Mouse (Mus musculus) bone marrow macrophage, adult 2 months (primary cell): ENCODE measurements at regions not wholly inside any gene's neighbourhood (a gene's known extent, or its start where the extent isn't known, plus 50 kb on each side); places are given as distances from the start of the nearest gene placed in this dataset.

Experiments used
- H3K27ac ChIP-seq: 2 replicates; pipeline ENCODE4 v1.5.1; 2012; ENCODE audit warnings: low read depth, low read length; ENCODE audit not compliant: insufficient read depth
- H3K4me1 ChIP-seq: 2 replicates; pipeline ENCODE4 v1.6.1; 2012; ENCODE audit warnings: low read length; ENCODE audit not compliant: control insufficient read depth, insufficient read depth
- H3K4me3 ChIP-seq: 2 replicates; pipeline ENCODE4 v1.5.1; 2012; ENCODE audit warnings: mild to moderate bottlenecking, low read length, moderate library complexity; ENCODE audit not compliant: insufficient read depth
- CTCF ChIP-seq: IDR thresholded peaks from 2 replicates; pipeline ENCODE4 v1.5.1; 2012; ENCODE audit warnings: low read depth, mild to moderate bottlenecking, low read length, moderate library complexity
- POLR2A ChIP-seq: IDR thresholded peaks from 2 replicates; pipeline ENCODE4 v1.6.1; 2012; ENCODE audit warnings: mild to moderate bottlenecking, low read depth, low read length, borderline replicate concordance

DNA sequence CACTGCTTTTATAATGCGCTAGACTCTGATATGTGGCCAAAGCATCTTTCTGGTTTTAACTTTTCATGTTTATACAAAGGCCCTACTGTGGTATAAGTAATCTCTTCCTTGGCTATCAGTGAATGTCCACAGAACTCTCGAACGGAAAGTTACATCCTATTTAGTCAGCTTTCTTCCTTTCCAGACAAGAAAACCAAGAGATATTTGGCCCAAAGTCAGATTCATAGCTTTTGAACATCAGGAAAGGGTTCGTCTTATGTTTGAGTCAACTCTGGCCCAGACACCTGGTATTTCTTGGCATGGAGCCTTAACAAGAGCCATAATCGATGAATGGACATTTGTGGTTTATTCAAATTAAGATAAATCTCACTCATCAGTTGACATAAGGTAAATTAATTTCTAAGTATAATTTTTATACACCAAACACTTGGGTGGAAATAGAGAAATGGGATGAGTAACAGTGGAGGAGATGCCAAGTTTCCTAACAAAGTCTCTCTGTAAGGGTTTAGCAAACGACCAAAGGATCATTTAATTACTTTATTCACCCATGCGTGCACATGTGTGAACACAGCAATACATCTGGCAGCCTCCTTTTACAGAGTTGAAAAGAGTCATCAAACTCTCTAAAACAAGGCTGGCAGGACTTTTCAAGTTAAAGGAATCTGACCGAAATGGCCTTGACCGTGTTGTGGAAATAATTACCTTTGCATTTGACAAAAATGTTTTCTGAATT is 287.2 kb upstream of the Rbms1 start:
- no peak overlapping the region for H3K27ac ChIP-seq
- H3K4me3 ChIP-seq, result no peak overlapping the region
- H3K4me1 ChIP-seq, result no peaks in the 10 kb centered on the region
- TF ChIP-seq CTCF (no peak), POLR2A (no peak)

DNA sequence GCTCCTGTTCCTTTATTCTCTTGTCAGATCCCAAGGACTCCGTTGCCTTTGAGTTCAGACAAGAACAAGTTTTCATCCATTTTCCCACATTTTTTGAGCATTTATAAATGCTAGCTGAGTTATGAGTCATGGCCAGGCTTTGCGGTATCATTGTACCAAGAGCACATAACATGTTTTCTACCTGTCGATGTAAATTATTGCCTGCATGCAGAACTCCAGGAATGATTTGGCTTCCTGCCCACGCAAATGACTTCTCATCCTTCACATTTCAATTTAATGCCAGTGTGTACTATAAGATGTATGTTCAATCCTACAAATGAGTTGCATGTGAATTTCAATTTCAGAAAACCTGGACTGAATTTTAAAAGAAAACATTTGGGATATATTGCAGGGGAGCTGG is 285.0 kb upstream of the Rbms1 start:
- no peak for TF ChIP-seq CTCF
- H3K4me1 ChIP-seq, result no peaks in the 10 kb centered on the region
- no peak overlapping the region for H3K27ac ChIP-seq
- H3K4me3 ChIP-seq, result no peak overlapping the region

DNA sequence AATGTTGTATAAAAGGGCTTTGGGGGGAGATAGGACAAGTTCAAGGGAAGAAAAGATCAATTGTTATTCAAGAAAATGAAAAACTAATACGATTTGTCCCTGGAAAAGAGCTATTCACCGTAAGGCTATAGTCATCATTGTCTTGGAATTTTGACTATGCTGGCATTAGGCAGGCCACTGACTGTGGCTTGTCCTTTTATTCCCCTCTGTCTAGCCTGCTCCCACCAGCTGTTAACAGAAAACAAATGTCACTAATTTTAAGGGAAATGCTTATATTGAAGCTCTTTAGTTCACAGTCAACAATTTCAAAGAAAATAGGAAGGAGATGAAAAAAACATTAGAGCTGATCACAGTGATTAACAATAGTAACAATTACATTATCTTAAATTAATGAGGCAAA is 284.3 kb upstream of the Rbms1 start:
- TF ChIP-seq POLR2A, result no peak
- TF ChIP-seq CTCF, result no peak
- H3K4me1 ChIP-seq, result no peaks in the 10 kb centered on the region
- no peak overlapping the region for H3K27ac ChIP-seq
- H3K4me3 ChIP-seq, result no peak overlapping the region

DNA sequence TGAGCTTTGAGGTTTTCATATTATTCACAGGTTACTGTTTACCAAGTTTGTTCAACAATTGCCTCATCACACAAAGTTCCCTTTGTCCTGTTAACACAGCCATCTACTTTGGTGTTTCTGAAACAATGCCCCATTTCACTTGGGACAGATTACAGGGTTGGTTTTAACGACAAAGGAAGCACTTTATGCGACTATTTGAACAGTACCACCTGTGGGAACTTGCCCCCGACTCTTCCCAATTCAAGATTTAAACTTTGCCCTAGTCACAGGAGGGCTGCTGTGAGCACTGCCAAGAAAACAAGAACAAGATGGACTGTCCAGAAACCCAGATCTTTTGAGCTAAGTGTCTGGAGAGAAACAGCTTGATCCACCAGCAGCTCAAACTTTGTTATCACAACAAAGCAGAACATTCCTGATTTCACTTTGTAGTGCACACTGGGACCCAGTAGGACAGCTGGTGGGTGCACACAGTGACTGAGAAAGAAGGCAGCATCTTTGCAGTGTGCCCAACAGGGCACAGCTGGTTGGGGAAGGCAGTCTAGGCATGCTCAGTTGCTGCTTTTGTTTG is 283.8 kb upstream of the Rbms1 start:
- no peak for TF ChIP-seq POLR2A
- TF ChIP-seq CTCF, result no peak
- H3K4me3 ChIP-seq, result no peak overlapping the region
- no peak overlapping the region for H3K27ac ChIP-seq
- no peaks in the 10 kb centered on the region for H3K4me1 ChIP-seq

DNA sequence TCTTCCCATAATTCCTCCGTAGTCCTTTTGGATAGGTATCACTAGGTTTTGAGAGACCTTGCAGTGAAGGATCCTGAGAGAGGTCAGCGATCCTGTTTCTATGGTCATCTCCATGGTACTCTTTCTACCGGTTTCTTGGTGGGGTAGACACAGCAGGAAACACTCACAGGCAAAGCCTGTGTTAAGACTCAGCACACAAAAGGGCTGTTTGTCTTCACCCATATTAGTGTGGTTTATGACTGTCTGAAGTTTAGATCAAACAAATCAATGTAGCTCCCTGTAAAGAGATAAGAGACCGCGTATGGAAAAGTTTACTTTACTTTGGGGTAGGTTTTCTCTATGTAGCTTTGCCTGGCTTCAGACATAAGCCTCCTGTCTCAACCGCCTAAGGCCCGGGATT is 282.5 kb upstream of the Rbms1 start:
- H3K4me1 ChIP-seq, result no peaks in the 10 kb centered on the region
- no peak overlapping the region for H3K4me3 ChIP-seq
- TF ChIP-seq CTCF, result no peak
- TF ChIP-seq POLR2A, result no peak
- no peak overlapping the region for H3K27ac ChIP-seq

DNA sequence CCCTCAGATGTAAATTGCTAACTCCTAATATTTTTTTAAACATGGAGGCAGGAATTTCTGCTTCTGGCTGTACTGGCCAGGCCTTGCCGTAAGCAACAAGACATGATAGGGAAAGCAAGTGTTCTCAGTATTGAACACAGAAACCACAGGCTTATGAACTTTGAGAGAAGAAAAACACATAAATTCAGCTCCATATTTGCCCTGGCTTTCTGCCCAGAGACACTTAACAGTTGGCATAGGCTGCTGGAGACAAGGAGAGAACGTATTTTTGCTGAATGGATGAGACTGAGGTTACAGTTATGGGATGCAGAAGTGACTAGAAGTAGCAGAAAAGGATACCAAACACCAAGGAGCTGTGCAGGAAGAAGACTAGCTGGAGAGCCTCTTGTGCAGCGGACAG is 258.7 kb upstream of the Rbms1 start:
- no peak for TF ChIP-seq CTCF
- no peak for TF ChIP-seq POLR2A
- no peak overlapping the region for H3K27ac ChIP-seq
- no peak overlapping the region for H3K4me3 ChIP-seq
- no peaks in the 10 kb centered on the region for H3K4me1 ChIP-seq

DNA sequence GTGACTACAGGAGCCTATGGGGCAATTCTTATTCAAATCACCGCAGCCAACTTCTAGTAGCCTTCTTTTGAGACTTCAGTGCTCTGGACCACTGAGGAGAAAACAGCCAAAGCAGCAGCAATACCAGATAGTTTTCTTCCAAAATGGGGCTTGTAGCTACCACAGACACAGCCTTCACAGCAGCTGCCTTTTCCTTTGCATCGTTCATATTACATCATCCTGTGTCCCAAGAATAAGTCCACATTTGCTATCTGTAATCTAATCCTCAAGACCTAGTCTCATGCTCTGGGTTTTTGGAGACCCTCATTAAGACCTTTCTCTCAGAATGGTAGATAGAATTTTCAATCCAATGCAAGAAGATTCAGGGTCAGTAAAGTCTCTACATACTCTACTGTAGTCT is 258.2 kb upstream of the Rbms1 start:
- no peak overlapping the region for H3K27ac ChIP-seq
- no peaks in the 10 kb centered on the region for H3K4me1 ChIP-seq

DNA sequence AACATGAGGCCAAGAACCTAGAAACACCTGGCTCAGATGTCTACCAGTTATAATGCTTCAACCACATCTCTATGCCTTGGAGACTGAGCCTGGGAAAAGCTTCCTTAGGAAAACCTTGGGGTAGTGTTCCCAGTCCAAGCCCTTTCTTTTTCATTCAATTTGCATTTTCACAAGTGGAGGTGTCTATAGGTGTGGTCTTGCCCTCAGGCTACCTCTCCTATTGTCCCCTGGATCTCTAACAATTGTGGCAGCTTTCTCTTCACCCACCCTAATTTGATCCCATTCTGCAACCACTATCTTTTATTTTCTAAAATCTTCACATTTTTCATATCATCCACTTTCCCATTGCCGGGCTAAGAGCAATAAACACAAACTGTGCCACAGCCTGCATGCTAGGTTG is 251.0 kb upstream of the Rbms1 start:
- Histone ChIP-seq H3K4me1 (no peaks in the 10 kb centered on the region), H3K4me3 (no peak overlapping the region), H3K27ac (no peak overlapping the region)
- TF ChIP-seq POLR2A (no peak), CTCF (no peak)

More for the DNA sequence above, 258.2 kb upstream of the Rbms1 start:
- no peak overlapping the region for H3K4me3 ChIP-seq
- no peak for TF ChIP-seq CTCF

DNA sequence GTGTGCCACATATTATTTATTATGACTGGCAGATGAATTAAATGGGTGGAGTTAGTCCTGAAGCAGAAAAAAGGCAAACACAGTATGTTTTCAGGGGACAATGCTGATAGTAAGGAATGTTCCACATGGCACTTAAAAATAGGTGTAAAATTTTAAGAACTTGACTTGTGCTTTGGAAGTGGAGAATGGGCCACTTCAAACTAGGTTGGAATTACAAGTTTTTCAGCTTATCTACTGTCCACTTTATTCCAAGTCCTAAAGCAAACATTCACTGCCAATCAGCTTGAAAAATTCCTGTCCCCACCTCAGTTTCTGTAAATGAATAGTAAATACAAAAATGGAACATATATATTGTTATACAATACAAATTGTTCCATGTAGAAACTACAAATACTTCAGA is 238.4 kb upstream of the Rbms1 start:
- Histone ChIP-seq H3K4me3 (no peak overlapping the region), H3K27ac (no peak overlapping the region), H3K4me1 (no peaks in the 10 kb centered on the region)
- no peak for TF ChIP-seq POLR2A
- no peak for TF ChIP-seq CTCF

DNA sequence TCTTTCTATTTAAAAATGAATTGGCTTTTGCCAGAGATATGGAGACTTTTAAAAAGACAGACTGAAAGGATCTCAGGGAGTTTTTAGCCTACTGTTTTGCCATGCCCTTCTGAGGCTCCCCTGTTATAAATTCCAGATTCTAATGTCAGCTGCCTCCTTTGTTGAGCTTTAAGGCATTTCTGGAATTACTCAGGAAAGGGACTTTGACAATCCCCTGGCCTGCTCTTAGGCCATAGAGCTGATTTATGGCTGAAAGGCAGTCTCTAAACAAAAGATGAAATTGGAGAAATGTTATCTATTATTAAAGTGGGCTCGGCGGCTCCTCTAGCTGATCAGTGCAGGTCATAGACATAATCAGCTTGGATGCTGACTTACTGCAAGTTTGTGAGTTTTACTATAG is 231.0 kb upstream of the Rbms1 start:
- no peak for TF ChIP-seq CTCF
- no peak for TF ChIP-seq POLR2A
- Histone ChIP-seq H3K27ac (no peak overlapping the region), H3K4me3 (no peak overlapping the region), H3K4me1 (no peaks in the 10 kb centered on the region)

DNA sequence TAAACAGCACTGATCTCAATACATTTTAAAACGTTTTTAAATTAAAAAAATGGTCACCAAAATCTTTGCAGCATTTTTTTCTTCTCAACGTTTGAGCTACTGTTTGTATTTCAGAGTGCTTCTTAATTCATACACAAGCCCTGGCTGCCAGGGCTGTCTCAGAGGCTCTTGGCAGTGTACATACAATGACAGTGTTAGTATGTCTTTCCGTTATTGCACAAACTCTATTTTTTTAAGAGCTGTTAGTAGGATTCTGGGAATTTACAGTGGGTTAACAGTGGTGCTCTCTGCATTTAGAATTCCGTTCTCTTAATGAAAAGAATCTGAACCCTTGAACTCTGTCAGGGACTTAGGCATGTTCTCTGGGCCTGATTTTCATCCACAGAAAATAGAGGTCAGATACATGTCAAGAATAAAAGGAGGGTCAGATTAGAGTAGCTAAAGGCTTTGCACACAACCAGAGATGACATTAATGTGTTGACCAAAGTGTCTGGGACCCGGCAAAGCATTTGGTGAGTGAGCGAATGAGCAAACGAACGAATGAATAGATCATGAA is 219.5 kb upstream of the Rbms1 start:
- Histone ChIP-seq H3K4me3 (no peak overlapping the region), H3K4me1 (no peaks in the 10 kb centered on the region), H3K27ac (no peak overlapping the region)
- no peak for TF ChIP-seq CTCF
- TF ChIP-seq POLR2A, result no peak
